Mouse (Mus musculus) mouse trophoblast stem cell (cell line): ENCODE measurements around the gene Dpp8.
"Not testable (repeated sequence)": the region's sequence is repeated elsewhere in the genome, so short reads cannot be mapped to it uniquely, and the experiment has no call there.

ENCODE experiments used
- in situ Hi-C, 2 experiments: fragments of 300-500 bp; cut with MseI, MboI; formaldehyde crosslinking; loops; 2 replicates in 1 of 2; 3 replicates in 1 of 2; pipeline ENCODE4 v1.15.1; 2025

Dpp8 gene

GRCm38 (mm10) chr9:65021887-65022579 is 10.2 kb upstream of the Dpp8 start:
- in situ Hi-C loops = no loop called here

GRCm38 (mm10) chr9:65022580-65023135 is 9.6 kb upstream of the Dpp8 start:
- in situ Hi-C loops = no loop called here

GRCm38 (mm10) chr9:65023447-65023846 is 8.8 kb upstream of the Dpp8 start:
- in situ Hi-C loops = no loop called here

GRCm38 (mm10) chr9:65027241-65027640 is 5.0 kb upstream of the Dpp8 start:
- in situ Hi-C loops = no loop called here

- in situ Hi-C loops = no loop called here
Measured at GRCm38 (mm10) chr9:65028313-65028712, 3.9 kb upstream of the Dpp8 start.

- in situ Hi-C loops = not testable (repeated sequence)
Measured at GRCm38 (mm10) chr9:65031355-65031754, 859 bp upstream of the Dpp8 start.

- in situ Hi-C loops = no loop called here
Measured at GRCm38 (mm10) chr9:65031894-65032268, 333 bp upstream of the Dpp8 start.

GRCm38 (mm10) chr9:65036456-65036855 is 4.2 kb downstream of the Dpp8 start:
- in situ Hi-C loops = no loop called here

GRCm38 (mm10) chr9:65036861-65037260 is 4.6 kb downstream of the Dpp8 start:
- in situ Hi-C loops = no loop called here

- in situ Hi-C loops = no loop called here
Measured at GRCm38 (mm10) chr9:65041430-65041829, 9.2 kb downstream of the Dpp8 start.

GRCm38 (mm10) chr9:65046993-65047392 is 14.8 kb downstream of the Dpp8 start:
- in situ Hi-C loops = no loop called here

- in situ Hi-C loops = no loop called here
Measured at GRCm38 (mm10) chr9:65049422-65049821, 17.2 kb downstream of the Dpp8 start.

- in situ Hi-C loops = no loop called here
Measured at GRCm38 (mm10) chr9:65050981-65051380, 18.8 kb downstream of the Dpp8 start.

- in situ Hi-C loops = no loop called here
Measured at GRCm38 (mm10) chr9:65064251-65064650, 32.0 kb downstream of the Dpp8 start.

GRCm38 (mm10) chr9:65070587-65070986 is 38.4 kb downstream of the Dpp8 start:
- in situ Hi-C loops = no loop called here

- in situ Hi-C loops = no loop called here
Measured at GRCm38 (mm10) chr9:65073555-65073954, 41.3 kb downstream of the Dpp8 start.

- in situ Hi-C loops = no loop called here
Measured at GRCm38 (mm10) chr9:65074251-65074650, 42.0 kb downstream of the Dpp8 start.

- in situ Hi-C loops = no loop called here
Measured at GRCm38 (mm10) chr9:65074855-65075493, 42.8 kb downstream of the Dpp8 start.

- in situ Hi-C loops = no loop called here
Measured at GRCm38 (mm10) chr9:65077536-65077935, 45.3 kb downstream of the Dpp8 start.

GRCm38 (mm10) chr9:65080141-65080540 is 47.9 kb downstream of the Dpp8 start:
- in situ Hi-C loops = not testable (repeated sequence)

- in situ Hi-C loops = no loop called here
Measured at GRCm38 (mm10) chr9:65083075-65083765, 51.0 kb downstream of the Dpp8 start.

GRCm38 (mm10) chr9:65084198-65084807 is 52.1 kb downstream of the Dpp8 start:
- in situ Hi-C loops = no loop called here
